Mouse (Mus musculus): Measurements from ENCODE around the gene Slbp. TPM values are rescaled to one million over a fixed set of nuclear protein-coding genes. Genes with fewer than 3 reads are reported as not detected.
A peak's percentile ranks its signal among the peaks of the same experiment; 100 is the strongest.

The Slbp gene
- polyA plus RNA-seq, 1 experiment from 2014 or later = 146 TPM

- no peak overlapping the region for H3K4me2 ChIP-seq (ENCODE audit: low read length)
- peaks cover 23% of the 10 kb centered on the region for H3K4me1 ChIP-seq (replicated peaks; ENCODE audit: insufficient read depth, low read length)
- no peak overlapping the region for H3K4me3 ChIP-seq (replicated peaks; ENCODE audit: low read depth, low read length)
- H3K27me3 ChIP-seq (ENCODE audit: insufficient read depth, low read length) = no peaks in the 10 kb centered on the region
- WGBS = 43% methylated on average over 20 of the region's 20 CpGs
- no peaks in the 10 kb centered on the region for H3K36me3 ChIP-seq (ENCODE audit: insufficient read depth, low read length)
- ATAC-seq (replicated peaks; ENCODE audit: low FRiP score, low read depth) (peak; percentile 58), DNase-seq (ENCODE audit: low spot score) (peak; percentile 20)
- no peaks in the 10 kb centered on the region for H3K9me3 ChIP-seq (replicated peaks; ENCODE audit: low read length)
- TF ChIP-seq CTCF (IDR thresholded peaks at IDR 0.05; ENCODE audit: low read depth) = no peak
- peak overlapping the region; percentile 62; the same call in 1 of the 2 replicates for H3K27ac ChIP-seq
- no peak overlapping the region for H3K9ac ChIP-seq (ENCODE audit: low read depth, low read length)
Observed at GRCm38 (mm10) chr5:33689221-33689844, 37.0 kb upstream of the Slbp start.

- Histone ChIP-seq H3K27me3 (ENCODE audit: insufficient read depth, low read length) (no peaks in the 10 kb centered on the region), H3K27ac (peak overlapping the region; percentile 62; the same call in 1 of the 2 replicates), H3K4me2 (ENCODE audit: low read length) (no peak overlapping the region), H3K4me1 (replicated peaks; ENCODE audit: insufficient read depth, low read length) (peaks cover 23% of the 10 kb centered on the region), H3K36me3 (ENCODE audit: insufficient read depth, low read length) (no peaks in the 10 kb centered on the region), H3K9me3 (replicated peaks; ENCODE audit: low read length) (no peaks in the 10 kb centered on the region), H3K9ac (ENCODE audit: low read depth, low read length) (no peak overlapping the region), H3K4me3 (replicated peaks; ENCODE audit: low read depth, low read length) (no peak overlapping the region)
- 62% methylated on average over 14 of the region's 14 CpGs for WGBS
- DNase-seq (ENCODE audit: low spot score) (no peak), ATAC-seq (replicated peaks; ENCODE audit: low FRiP score, low read depth) (no peak)
- TF ChIP-seq CTCF (IDR thresholded peaks at IDR 0.05; ENCODE audit: low read depth) = no peak
Observed at GRCm38 (mm10) chr5:33688278-33689220, 36.2 kb upstream of the Slbp start.

DNA sequence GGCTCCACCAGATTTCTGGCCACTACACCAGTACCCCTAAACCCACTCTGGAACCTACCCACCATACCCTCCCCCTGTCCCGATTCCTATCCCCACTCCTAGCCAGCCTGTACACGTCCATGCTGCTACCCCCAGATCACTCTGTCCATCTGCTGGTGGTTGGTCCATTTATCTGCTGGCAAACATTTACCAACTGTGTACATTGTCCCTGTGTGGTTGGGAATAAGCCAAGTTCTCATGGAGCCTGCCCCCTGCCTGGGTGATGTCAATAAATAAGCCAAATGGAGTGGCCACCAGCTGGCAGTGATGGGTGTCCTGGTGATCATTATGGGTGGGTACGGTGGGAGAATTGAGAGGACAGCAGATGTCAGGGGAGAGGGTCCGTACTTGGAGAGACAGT, 34.8 kb upstream of the Slbp start:
- Histone ChIP-seq H3K27me3 (ENCODE audit: insufficient read depth, low read length) (no peaks in the 10 kb centered on the region), H3K27ac (no peak overlapping the region), H3K9ac (ENCODE audit: low read depth, low read length) (no peak overlapping the region), H3K9me3 (replicated peaks; ENCODE audit: low read length) (no peaks in the 10 kb centered on the region), H3K4me3 (replicated peaks; ENCODE audit: low read depth, low read length) (no peak overlapping the region), H3K36me3 (ENCODE audit: insufficient read depth, low read length) (no peaks in the 10 kb centered on the region), H3K4me1 (replicated peaks; ENCODE audit: insufficient read depth, low read length) (peaks cover 15% of the 10 kb centered on the region), H3K4me2 (ENCODE audit: low read length) (no peak overlapping the region)
- TF ChIP-seq CTCF (IDR thresholded peaks at IDR 0.05; ENCODE audit: low read depth) = peak; percentile 13; the same call in 1 of the 2 replicates
- WGBS = 73% methylated on average over 4 of the region's 4 CpGs
- no peak for DNase-seq (ENCODE audit: low spot score)
- 0 out of 2 replicates have a peak, but pooled peaks have one; percentile 30 for ATAC-seq (replicated peaks; ENCODE audit: low FRiP score, low read depth)

DNA sequence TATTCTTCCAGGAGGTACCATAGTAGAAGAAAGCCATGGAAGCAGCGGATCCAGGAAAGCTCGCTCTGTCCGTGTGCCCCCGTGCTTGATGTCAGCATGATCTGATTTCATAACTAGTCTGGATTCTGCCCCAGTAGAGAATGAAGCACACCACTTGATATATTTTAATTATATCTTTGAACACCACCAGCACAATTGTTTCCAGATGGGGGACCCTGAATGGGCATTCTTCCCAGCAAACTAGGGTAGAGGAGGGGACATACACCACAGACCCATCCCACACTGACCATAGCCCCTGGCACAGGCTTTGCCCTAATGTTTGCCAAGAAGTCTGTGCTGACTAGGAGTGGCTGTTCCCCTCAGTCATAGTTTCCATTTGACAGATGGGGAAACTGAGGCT, 32.6 kb upstream of the Slbp start:
- H3K27ac ChIP-seq = no peak overlapping the region
- H3K9ac ChIP-seq (ENCODE audit: low read depth, low read length) = no peak overlapping the region
- no peak for TF ChIP-seq CTCF (IDR thresholded peaks at IDR 0.05; ENCODE audit: low read depth)
- no peak overlapping the region for H3K4me3 ChIP-seq (replicated peaks; ENCODE audit: low read depth, low read length)
- H3K36me3 ChIP-seq (ENCODE audit: insufficient read depth, low read length) = no peaks in the 10 kb centered on the region
- peaks cover 8% of the 10 kb centered on the region; the same call in 1 of the 2 replicates for H3K4me1 ChIP-seq (replicated peaks; ENCODE audit: insufficient read depth, low read length)
- no peak for DNase-seq (ENCODE audit: low spot score)
- H3K9me3 ChIP-seq (replicated peaks; ENCODE audit: low read length) = no peaks in the 10 kb centered on the region
- ATAC-seq (replicated peaks; ENCODE audit: low FRiP score, low read depth) = no peak
- no peaks in the 10 kb centered on the region for H3K27me3 ChIP-seq (ENCODE audit: insufficient read depth, low read length)
- H3K4me2 ChIP-seq (ENCODE audit: low read length) = no peak overlapping the region
- 99% methylated on average over 4 of the region's 4 CpGs for WGBS

DNA sequence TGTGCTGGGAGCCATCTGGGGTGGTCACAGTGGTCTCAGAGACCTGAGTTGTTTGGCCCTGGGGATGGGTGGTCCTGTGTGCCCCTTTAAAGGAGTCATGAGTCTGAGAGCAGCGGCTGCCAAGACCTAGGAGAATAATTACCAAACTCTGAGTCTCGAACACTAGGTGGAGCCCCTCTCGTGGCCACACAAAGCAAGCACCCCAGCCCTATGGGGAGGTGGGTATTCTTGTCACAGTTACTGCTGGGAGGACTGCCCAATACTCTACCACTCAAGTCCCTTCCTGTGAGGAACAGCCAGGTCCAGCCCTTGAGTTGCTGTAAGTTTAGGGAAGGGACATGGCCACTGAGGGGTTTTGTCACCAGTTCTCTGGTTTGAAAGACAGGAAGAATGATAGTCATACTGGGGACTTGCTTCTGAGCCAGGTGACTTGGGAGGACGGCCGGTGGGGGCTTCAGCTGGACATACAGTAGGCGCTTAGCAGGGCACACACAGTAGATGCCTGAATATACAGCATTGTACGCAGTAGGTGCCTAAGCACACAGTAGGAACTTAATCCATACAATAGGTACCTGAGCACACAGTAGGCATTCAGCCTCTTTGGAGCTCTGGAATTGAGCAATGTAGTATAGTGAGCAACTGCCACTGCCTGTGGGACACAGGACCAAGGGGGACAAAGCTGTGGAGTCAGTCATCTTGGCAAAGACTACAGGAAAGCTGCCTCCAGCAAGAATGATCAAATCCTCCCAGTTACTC, 31.7 kb upstream of the Slbp start:
- no peaks in the 10 kb centered on the region for H3K9me3 ChIP-seq (replicated peaks; ENCODE audit: low read length)
- peak; percentile 40; the same call in 1 of the 2 replicates for ATAC-seq (replicated peaks; ENCODE audit: low FRiP score, low read depth)
- peak; percentile 87 for TF ChIP-seq CTCF (IDR thresholded peaks at IDR 0.05; ENCODE audit: low read depth)
- H3K27me3 ChIP-seq (ENCODE audit: insufficient read depth, low read length) = no peaks in the 10 kb centered on the region
- H3K4me1 ChIP-seq (replicated peaks; ENCODE audit: insufficient read depth, low read length) = peaks cover 8% of the 10 kb centered on the region; the same call in 1 of the 2 replicates
- DNase-seq (ENCODE audit: low spot score) = peak; percentile 88
- no peak overlapping the region for H3K27ac ChIP-seq
- WGBS = 44% methylated on average over 7 of the region's 7 CpGs
- no peak overlapping the region for H3K4me3 ChIP-seq (replicated peaks; ENCODE audit: low read depth, low read length)
- no peak overlapping the region for H3K9ac ChIP-seq (ENCODE audit: low read depth, low read length)
- H3K36me3 ChIP-seq (ENCODE audit: insufficient read depth, low read length) = no peaks in the 10 kb centered on the region
- no peak overlapping the region for H3K4me2 ChIP-seq (ENCODE audit: low read length)

- Histone ChIP-seq H3K36me3 (ENCODE audit: insufficient read depth, low read length) (no peaks in the 10 kb centered on the region), H3K9ac (ENCODE audit: low read depth, low read length) (no peak overlapping the region), H3K4me2 (ENCODE audit: low read length) (no peak overlapping the region), H3K9me3 (replicated peaks; ENCODE audit: low read length) (no peaks in the 10 kb centered on the region), H3K4me3 (replicated peaks; ENCODE audit: low read depth, low read length) (no peak overlapping the region), H3K4me1 (replicated peaks; ENCODE audit: insufficient read depth, low read length) (no peaks in the 10 kb centered on the region), H3K27ac (no peak overlapping the region), H3K27me3 (ENCODE audit: insufficient read depth, low read length) (no peaks in the 10 kb centered on the region)
- no peak for TF ChIP-seq CTCF (IDR thresholded peaks at IDR 0.05; ENCODE audit: low read depth)
- 68% methylated on average over 4 of the region's 4 CpGs for WGBS
- ATAC-seq (replicated peaks; ENCODE audit: low FRiP score, low read depth) = no peak
- no peak for DNase-seq (ENCODE audit: low spot score)
Observed at GRCm38 (mm10) chr5:33682963-33683362, 30.6 kb upstream of the Slbp start.
